Mouse (Mus musculus) thymus, postnatal 36 days (tissue): ENCODE data around the gene Olfr984.

Experiments used
- DNase-seq, 2 experiments: peaks; one replicate each; pipeline ENCODE4 v3.0.0; 2022; ENCODE audit warnings: mixed read lengths in 2 of 2

The Olfr984 gene

GRCm38 (mm10) chr9:40114106-40114505, at the start of gene Olfr984:
Gene Olfr984, minus strand, starts transcription at chr9:40114206.
- no peak for DNase-seq

DNA sequence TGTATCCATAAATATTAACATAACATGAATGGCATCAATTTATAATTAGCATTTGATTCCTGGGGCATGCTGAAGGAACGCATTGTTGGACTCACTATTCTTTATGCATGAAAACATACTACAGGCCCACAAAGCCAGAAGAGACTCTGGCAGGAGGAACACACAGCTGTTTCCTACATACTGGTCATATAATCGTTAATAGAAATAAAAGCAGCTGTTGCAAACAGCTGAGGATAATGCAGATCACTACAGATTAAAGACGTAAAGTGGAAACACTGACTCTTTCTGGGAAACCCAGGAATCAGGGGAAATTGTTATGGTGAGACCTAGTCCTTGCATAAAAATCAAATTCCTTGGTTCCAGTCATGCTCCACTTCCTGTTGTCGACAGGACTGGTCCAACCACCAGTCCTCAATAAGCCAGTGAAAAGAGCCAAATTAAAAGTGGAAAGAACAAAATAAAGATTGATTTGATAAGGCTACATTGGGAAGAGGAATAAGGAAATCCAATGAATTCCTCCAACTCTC, 41.2 kb upstream of the Olfr984 start:
- no peak for DNase-seq

DNA sequence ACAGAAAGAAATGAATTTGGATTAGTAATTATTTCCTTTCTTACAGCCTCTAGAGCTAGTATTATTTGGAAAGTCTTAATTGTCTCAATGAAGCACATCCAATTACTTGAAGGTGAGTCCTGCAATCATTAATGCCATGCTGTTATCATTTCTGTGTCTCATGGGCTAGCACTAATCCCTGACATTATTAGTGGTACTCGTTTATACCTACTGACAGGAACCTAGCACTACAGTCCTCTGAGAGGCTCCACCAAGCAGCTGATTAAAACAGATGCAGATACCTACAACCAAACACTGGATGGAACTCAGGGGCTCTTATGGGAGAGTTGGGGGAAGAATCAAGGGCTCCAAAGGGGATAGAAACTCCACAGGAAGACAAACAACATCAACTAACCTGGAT, 27.5 kb upstream of the Olfr984 start:
- DNase-seq: no peak

DNA sequence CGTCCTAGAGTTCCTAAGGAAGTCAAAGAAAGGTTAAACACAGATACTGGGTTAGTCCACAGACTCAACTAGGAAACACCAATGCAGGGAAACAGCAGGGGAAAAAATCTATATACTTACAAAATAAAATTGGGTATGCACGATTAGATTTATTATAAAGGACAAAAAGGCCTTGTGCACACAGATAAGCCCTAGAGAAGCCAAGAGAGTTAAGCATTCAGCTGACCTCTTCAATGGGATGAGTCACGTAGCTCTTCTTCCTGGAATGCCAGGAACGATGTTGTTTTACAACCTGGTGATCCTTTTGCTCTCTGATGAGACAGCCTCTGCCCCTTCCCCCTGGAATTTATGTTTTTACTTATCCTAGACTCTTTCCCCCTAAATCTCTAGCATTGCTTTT, 25.5 kb upstream of the Olfr984 start:
- DNase-seq: no peak

- no peak for DNase-seq
Observed at GRCm38 (mm10) chr9:40136987-40137688, 23.1 kb upstream of the Olfr984 start.

DNA sequence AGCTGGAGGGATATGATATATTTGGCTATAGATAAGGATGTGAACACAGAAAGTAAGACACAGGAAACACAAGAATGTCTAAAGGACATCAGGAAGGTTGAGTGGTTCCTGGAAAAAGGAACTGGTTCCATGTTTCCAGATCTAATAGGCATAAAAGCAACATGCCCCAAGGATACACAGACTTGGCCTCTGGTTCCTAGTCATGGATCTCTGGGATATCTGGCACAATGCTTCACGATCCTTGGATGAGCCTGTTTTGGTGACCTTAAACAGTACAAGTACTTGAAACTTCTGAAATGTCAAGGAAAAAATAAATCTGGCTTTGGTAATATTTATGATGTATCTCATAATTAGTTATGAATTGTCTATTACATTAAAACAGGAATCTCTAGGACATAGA, 16.6 kb upstream of the Olfr984 start:
- no peak for DNase-seq

- DNase-seq: no peak
Observed at GRCm38 (mm10) chr9:40130084-40130483, 16.1 kb upstream of the Olfr984 start, which contains the start of gene Olfr985. Gene Olfr985, minus strand, starts transcription at chr9:40130184.

DNA sequence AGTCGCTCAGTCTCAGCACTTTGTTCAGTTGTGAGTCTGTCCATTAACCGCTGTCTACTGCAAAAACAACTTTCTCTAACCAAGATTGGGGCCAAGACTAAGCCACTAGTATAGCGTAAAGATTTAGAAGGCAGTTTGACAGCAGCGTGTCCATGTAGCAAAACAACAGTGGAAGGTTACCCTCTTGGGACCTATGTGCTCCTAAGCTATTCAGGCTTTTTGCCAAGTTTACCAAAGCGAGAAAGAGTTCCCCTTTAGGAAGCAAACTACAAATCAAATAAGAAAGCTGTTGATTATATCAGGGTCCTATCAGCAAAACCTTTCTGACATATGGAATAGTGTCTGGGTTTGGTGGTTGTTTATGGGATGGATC, 3.3 kb upstream of the Olfr984 start:
- no peak for DNase-seq

DNA sequence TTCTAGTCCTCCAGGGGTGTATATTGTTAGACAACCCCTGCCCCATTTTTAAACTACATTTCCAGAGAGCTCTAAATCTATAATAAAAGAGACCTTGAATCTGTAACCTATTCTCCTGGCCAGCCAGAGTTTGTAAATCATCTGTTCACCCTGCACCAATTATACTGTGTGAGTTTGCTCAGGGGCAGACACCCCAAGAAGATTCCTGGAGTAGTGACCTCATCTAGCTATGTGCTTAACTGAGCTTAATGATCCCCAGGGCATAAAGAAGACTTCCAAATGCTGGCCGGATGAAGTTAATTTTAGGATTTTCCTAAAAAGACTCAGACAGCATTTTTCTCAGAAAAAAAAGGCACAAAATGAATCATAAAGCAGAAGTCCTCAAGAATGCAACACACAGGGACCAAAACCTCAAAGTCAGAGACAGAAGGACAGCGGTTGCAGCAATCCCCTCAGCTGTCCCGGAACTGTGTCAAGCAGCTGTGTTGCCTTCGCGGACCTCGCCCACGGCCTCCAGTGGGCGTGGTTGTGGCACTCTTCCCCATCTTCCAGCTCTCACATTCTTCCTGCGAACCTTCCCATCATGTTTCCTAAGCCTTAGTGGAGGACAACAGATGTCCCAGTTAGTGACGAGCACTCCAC, 2.8 kb upstream of the Olfr984 start:
- DNase-seq: no peak

DNA sequence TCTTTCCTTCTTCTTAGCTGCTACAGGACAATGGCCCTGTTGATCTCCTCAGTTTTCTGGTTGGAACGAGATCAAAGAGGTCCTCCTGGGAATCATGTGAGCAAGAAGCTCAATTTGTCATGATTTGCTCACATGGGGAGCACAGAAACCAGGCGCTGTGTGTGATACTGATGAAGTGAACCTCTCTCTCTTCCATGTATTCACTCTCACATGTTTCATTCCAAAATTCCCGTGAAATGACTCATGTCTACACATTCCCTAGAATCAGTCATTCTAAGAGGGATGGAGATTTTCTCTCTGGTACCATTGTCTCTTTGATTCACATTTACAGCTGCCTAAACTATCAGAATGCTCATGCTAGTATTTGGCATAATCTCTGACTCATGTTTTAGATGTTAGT, 19.2 kb downstream of the Olfr984 start:
- DNase-seq: no peak

GRCm38 (mm10) chr9:40093495-40093894, 20.5 kb downstream of the Olfr984 start, which contains the start of gene Olfr983:
Gene Olfr983, minus strand, starts transcription at chr9:40093595.
- DNase-seq: no peak

DNA sequence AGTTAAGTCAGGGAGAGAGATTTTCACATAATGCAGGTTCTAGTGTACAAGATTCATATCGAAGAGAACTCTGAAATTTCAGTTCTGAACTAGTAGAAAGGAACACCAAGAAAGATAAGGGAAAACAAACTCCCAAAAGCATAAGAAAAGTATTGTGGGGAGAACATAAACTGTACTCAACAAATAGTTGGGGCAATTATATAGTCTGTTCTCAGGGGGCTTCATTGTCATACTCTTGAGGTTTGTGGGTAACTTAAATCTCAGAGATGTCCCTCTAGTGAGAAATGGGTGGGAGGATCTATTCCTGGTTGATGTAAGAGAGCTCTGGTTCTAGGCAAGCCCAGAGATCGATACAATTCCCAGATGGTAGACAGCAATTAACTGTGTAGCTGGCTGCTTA, 40.5 kb downstream of the Olfr984 start, which contains the start of gene Olfr982:
Olfr982 (plus strand) TSS at position 301 of the 400 bp plus-strand sequence.
- no peak for DNase-seq

- no peak for DNase-seq
Observed at GRCm38 (mm10) chr9:40050138-40050537, 63.9 kb downstream of the Olfr984 start.
